Mouse (Mus musculus): Measurements from ENCODE around the gene Il4i1.

Il4i1 gene

GRCm38 (mm10) chr7:44848561-44849415 lies 32.6 kb downstream of the Il4i1 start, which contains the start of the genes Akt1s1 and Tbc1d17:
Akt1s1 (plus strand) TSS chr7:44848991.
Tbc1d17 (minus strand) TSS chr7:44849079.
- peak; percentile 100 for DNase-seq (ENCODE audit: low read depth, low spot score)

GRCm38 (mm10) chr7:44849416-44850111 lies 33.4 kb downstream of the Il4i1 start:
- peak; percentile 95 for DNase-seq (ENCODE audit: low read depth, low spot score)

- peak; percentile 78 for DNase-seq (ENCODE audit: low read depth, low spot score)
Observed at GRCm38 (mm10) chr7:44850146-44850545, 34.0 kb downstream of the Il4i1 start.

GRCm38 (mm10) chr7:44850789-44851624 lies 34.8 kb downstream of the Il4i1 start:
- DNase-seq (ENCODE audit: low read depth, low spot score), result no peak

GRCm38 (mm10) chr7:44851625-44852234 lies 35.5 kb downstream of the Il4i1 start:
- DNase-seq (ENCODE audit: low read depth, low spot score), result no peak

GRCm38 (mm10) chr7:44852259-44853027 lies 36.3 kb downstream of the Il4i1 start:
- peak; percentile 3 for DNase-seq (ENCODE audit: low read depth, low spot score)

- no peak for DNase-seq (ENCODE audit: low read depth, low spot score)
Observed at GRCm38 (mm10) chr7:44853065-44853464, 36.9 kb downstream of the Il4i1 start.

- no peak for DNase-seq (ENCODE audit: low read depth, low spot score)
Observed at GRCm38 (mm10) chr7:44853596-44854355, 37.6 kb downstream of the Il4i1 start.

- DNase-seq (ENCODE audit: low read depth, low spot score), result peak; percentile 81
Observed at GRCm38 (mm10) chr7:44854356-44855031, 38.3 kb downstream of the Il4i1 start.

- no peak for DNase-seq (ENCODE audit: low read depth, low spot score)
Observed at GRCm38 (mm10) chr7:44855036-44855435, 38.8 kb downstream of the Il4i1 start.

- no peak for DNase-seq (ENCODE audit: low read depth, low spot score)
Observed at GRCm38 (mm10) chr7:44856265-44856916, 40.2 kb downstream of the Il4i1 start.

GRCm38 (mm10) chr7:44857042-44857552 lies 40.9 kb downstream of the Il4i1 start, which contains the start of gene Pnkp:
Pnkp (plus strand) TSS chr7:44857139.
- DNase-seq (ENCODE audit: low read depth, low spot score), result peak; percentile 89

GRCm38 (mm10) chr7:44857905-44858304 lies 41.7 kb downstream of the Il4i1 start:
- peak; percentile 64 for DNase-seq (ENCODE audit: low read depth, low spot score)

GRCm38 (mm10) chr7:44859896-44860295 lies 43.7 kb downstream of the Il4i1 start:
- no peak for DNase-seq (ENCODE audit: low read depth, low spot score)

GRCm38 (mm10) chr7:44860576-44861428 lies 44.6 kb downstream of the Il4i1 start:
- DNase-seq (ENCODE audit: low read depth, low spot score), result peak; percentile 81

GRCm38 (mm10) chr7:44861429-44861816 lies 45.2 kb downstream of the Il4i1 start:
- no peak for DNase-seq (ENCODE audit: low read depth, low spot score)

GRCm38 (mm10) chr7:44862434-44862833 lies 46.2 kb downstream of the Il4i1 start:
- DNase-seq (ENCODE audit: low read depth, low spot score), result no peak
